Mouse (Mus musculus) bone marrow, adult 2 months (tissue): ENCODE measurements around the gene Snrpd3.

Experiments
- CTCF ChIP-seq: fragments of 200-500 bp; IDR thresholded peaks from 2 replicates; pipeline ENCODE4 v1.5.1; 2011; ENCODE audit warnings: low read length, control low read depth; ENCODE audit not compliant: control insufficient read depth, insufficient read depth
- POLR2A ChIP-seq: fragments of 200-500 bp; IDR thresholded peaks from 2 replicates; pipeline ENCODE4 v1.6.1; 2011; ENCODE audit warnings: low read depth, mild to moderate bottlenecking, control low read depth, low read length, borderline replicate concordance; ENCODE audit not compliant: control insufficient read depth

GRCm38 (mm10) chr10:75479955-75480354, 37.4 kb upstream of the Snrpd3 start:
- TF ChIP-seq POLR2A (no peak), CTCF (no peak)
